Mouse (Mus musculus) neural tube, embryonic 13.5 days (tissue): Measurements from ENCODE around the gene Vps26c. TPM values are rescaled to one million over a fixed set of nuclear protein-coding genes. Genes with fewer than 3 reads are reported as not detected.
"Not testable (repeated sequence)": the region's sequence is repeated elsewhere in the genome, so short reads cannot be mapped to it uniquely, and the experiment has no call there.

Experiments used
- ATAC-seq: fragments of 200-750 bp; cut with Nextera tagmentation; 2 replicates; pipeline ENCODE4 v1.8.0; 2017; ENCODE audit warnings: low read depth, mild to moderate bottlenecking, moderate TSS enrichment, moderate library complexity
- H3K27ac ChIP-seq: fragments of 300-500 bp; sonication (generic); replicated peaks from 2 replicates; pipeline ENCODE4 v1.5.1; 2015; ENCODE audit warnings: moderate library complexity, mild to moderate bottlenecking, inconsistent platforms
- H3K27me3 ChIP-seq: fragments of 300-500 bp; sonication (generic); 2 replicates; pipeline ENCODE4 v1.6.1; 2015; ENCODE audit warnings: mild to moderate bottlenecking, inconsistent platforms
- H3K36me3 ChIP-seq: fragments of 300-500 bp; sonication (generic); 2 replicates; pipeline ENCODE4 v1.6.1; 2015; ENCODE audit warnings: mild to moderate bottlenecking, inconsistent platforms
- H3K4me1 ChIP-seq: fragments of 300-500 bp; sonication (generic); replicated peaks from 2 replicates; pipeline ENCODE4 v1.6.1; 2015; ENCODE audit warnings: inconsistent platforms
- H3K4me2 ChIP-seq: fragments of 300-500 bp; sonication (generic); 2 replicates; pipeline ENCODE4 v1.6.1; 2015; ENCODE audit warnings: inconsistent platforms, mild to moderate bottlenecking, moderate library complexity
- H3K4me3 ChIP-seq: fragments of 300-500 bp; sonication (generic); 2 replicates; pipeline ENCODE4 v1.5.1; 2015; ENCODE audit warnings: mild to moderate bottlenecking, inconsistent platforms
- H3K9ac ChIP-seq: fragments of 300-500 bp; sonication (generic); 2 replicates; pipeline ENCODE4 v1.6.1; 2015; ENCODE audit warnings: moderate library complexity, mild to moderate bottlenecking, inconsistent platforms
- H3K9me3 ChIP-seq: fragments of 300-500 bp; sonication (generic); 2 replicates; pipeline ENCODE4 v1.6.1; 2016; ENCODE audit warnings: inconsistent platforms
- whole genome bisulfite sequencing: fragments of 180-500 bp; shearing (Covaris S2); methylation state at CpG from one replicate; pipeline ENCODE4 v1.1.7; 2015; 5-methylcytosine and 5-hydroxymethylcytosine counted together
- polyA plus RNA-seq: library from polyadenylated mRNA; unstranded; fragments of >200 nt; fragmentation: Nextera tagmentation; extraction: Ambion mirVana; gene quantifications from 2 replicates; pipeline ENCODE4 v1.2.1, GENCODE M21; 2015

Vps26c gene
- polyA plus RNA-seq, 1 experiment from 2014 or later = 74.6 TPM

GRCm38 (mm10) chr16:94517606-94518005 is 9.0 kb downstream of the Vps26c start:
- Histone ChIP-seq H3K9ac (no peak overlapping the region), H3K9me3 (no peaks in the 10 kb centered on the region), H3K4me2 (no peak overlapping the region), H3K4me3 (no peak overlapping the region), H3K4me1 (no peaks in the 10 kb centered on the region; the same call in 1 of the 2 replicates), H3K36me3 (peaks cover 13% of the 10 kb centered on the region; the same call in 1 of the 2 replicates), H3K27me3 (no peaks in the 10 kb centered on the region), H3K27ac (no peak overlapping the region)
- 98% methylated on average over 2 of the region's 2 CpGs for WGBS
- no peak for ATAC-seq

GRCm38 (mm10) chr16:94509983-94510382 is 16.6 kb downstream of the Vps26c start:
- Histone ChIP-seq H3K27ac (no peak overlapping the region), H3K4me3 (no peak overlapping the region), H3K4me2 (no peak overlapping the region), H3K9me3 (no peaks in the 10 kb centered on the region), H3K27me3 (no peaks in the 10 kb centered on the region), H3K36me3 (peaks cover 59% of the 10 kb centered on the region), H3K9ac (no peak overlapping the region), H3K4me1 (no peaks in the 10 kb centered on the region)
- 63% methylated on average over 2 of the region's 2 CpGs for WGBS
- no peak for ATAC-seq

GRCm38 (mm10) chr16:94508769-94509168 is 17.9 kb downstream of the Vps26c start:
- Histone ChIP-seq H3K4me3 (no peak overlapping the region), H3K4me1 (no peaks in the 10 kb centered on the region), H3K9me3 (no peaks in the 10 kb centered on the region), H3K27ac (no peak overlapping the region), H3K9ac (no peak overlapping the region), H3K36me3 (peaks cover 72% of the 10 kb centered on the region), H3K4me2 (no peak overlapping the region), H3K27me3 (no peaks in the 10 kb centered on the region)
- ATAC-seq = no peak
- 90% methylated on average over 8 of the region's 8 CpGs for WGBS

- H3K4me3 ChIP-seq = no peak overlapping the region
- WGBS = 92% methylated on average over 2 of the region's 2 CpGs
- no peaks in the 10 kb centered on the region for H3K9me3 ChIP-seq
- no peaks in the 10 kb centered on the region for H3K27me3 ChIP-seq
- H3K4me1 ChIP-seq = no peaks in the 10 kb centered on the region
- H3K4me2 ChIP-seq = no peak overlapping the region
- no peak overlapping the region for H3K9ac ChIP-seq
- no peak overlapping the region for H3K27ac ChIP-seq
- H3K36me3 ChIP-seq = peaks cover 81% of the 10 kb centered on the region
- ATAC-seq = no peak
Observed at GRCm38 (mm10) chr16:94507071-94507470, 19.6 kb downstream of the Vps26c start.

- Histone ChIP-seq H3K9ac (no peak overlapping the region), H3K9me3 (no peaks in the 10 kb centered on the region), H3K27me3 (no peaks in the 10 kb centered on the region), H3K4me1 (no peaks in the 10 kb centered on the region), H3K4me2 (no peak overlapping the region), H3K36me3 (peaks cover 87% of the 10 kb centered on the region), H3K4me3 (no peak overlapping the region), H3K27ac (no peak overlapping the region)
- WGBS = 90% methylated on average over 5 of the region's 5 CpGs
- no peak for ATAC-seq
Observed at GRCm38 (mm10) chr16:94504192-94504591, 22.4 kb downstream of the Vps26c start.

GRCm38 (mm10) chr16:94497911-94498310 is 28.7 kb downstream of the Vps26c start:
- Histone ChIP-seq H3K4me3 (no peak overlapping the region), H3K27me3 (no peaks in the 10 kb centered on the region), H3K27ac (no peak overlapping the region), H3K36me3 (peaks cover 73% of the 10 kb centered on the region), H3K4me1 (no peaks in the 10 kb centered on the region), H3K4me2 (no peak overlapping the region), H3K9me3 (no peaks in the 10 kb centered on the region), H3K9ac (no peak overlapping the region)
- ATAC-seq = no peak
- WGBS = 81% methylated on average over 5 of the region's 5 CpGs

GRCm38 (mm10) chr16:94497176-94497575 is 29.5 kb downstream of the Vps26c start:
- ATAC-seq, H3K9me3 ChIP-seq, H3K4me3 ChIP-seq, H3K27me3 ChIP-seq, H3K9ac ChIP-seq, H3K4me1 ChIP-seq, H3K4me2 ChIP-seq, H3K27ac ChIP-seq: not testable (repeated sequence)
- WGBS = 94% methylated on average over 7 of the region's 7 CpGs
- H3K36me3 ChIP-seq = peaks cover 65% of the 10 kb centered on the region

GRCm38 (mm10) chr16:94489326-94489725 is 37.3 kb downstream of the Vps26c start:
- 0 out of 2 replicates have a peak, but pooled peaks cover 2% of the 10 kb centered on the region for H3K9me3 ChIP-seq
- 96% methylated on average over 5 of the region's 5 CpGs for WGBS

GRCm38 (mm10) chr16:94487341-94487740 is 39.3 kb downstream of the Vps26c start:
- Histone ChIP-seq H3K4me1 (no peaks in the 10 kb centered on the region), H3K27me3 (no peaks in the 10 kb centered on the region), H3K4me2 (no peak overlapping the region), H3K4me3 (no peak overlapping the region), H3K36me3 (no peaks in the 10 kb centered on the region), H3K9ac (no peak overlapping the region), H3K9me3 (0 out of 2 replicates have a peak, but pooled peaks cover 2% of the 10 kb centered on the region), H3K27ac (no peak overlapping the region)
- 89% methylated on average over 5 of the region's 5 CpGs for WGBS
- no peak for ATAC-seq

More at GRCm38 (mm10) chr16:94489326-94489725, 37.3 kb downstream of the Vps26c start:
- no peak for ATAC-seq
- Histone ChIP-seq H3K4me2 (no peak overlapping the region), H3K4me3 (no peak overlapping the region), H3K9ac (no peak overlapping the region), H3K27ac (no peak overlapping the region), H3K4me1 (no peaks in the 10 kb centered on the region), H3K36me3 (no peaks in the 10 kb centered on the region), H3K27me3 (no peaks in the 10 kb centered on the region)

GRCm38 (mm10) chr16:94484752-94485535 is 41.7 kb downstream of the Vps26c start:
- WGBS = 80% methylated on average over 11 of the region's 11 CpGs
- no peak overlapping the region for H3K27ac ChIP-seq
- H3K27me3 ChIP-seq = no peaks in the 10 kb centered on the region
- H3K36me3 ChIP-seq = no peaks in the 10 kb centered on the region
- no peak overlapping the region for H3K4me2 ChIP-seq
- 0 out of 2 replicates have a peak, but pooled peaks cover 2% of the 10 kb centered on the region for H3K9me3 ChIP-seq
- H3K4me3 ChIP-seq = no peak overlapping the region
- H3K4me1 ChIP-seq = no peaks in the 10 kb centered on the region
- no peak overlapping the region for H3K9ac ChIP-seq
- no peak for ATAC-seq

- Histone ChIP-seq H3K36me3 (peaks cover 41% of the 10 kb centered on the region), H3K27me3 (no peaks in the 10 kb centered on the region), H3K9me3 (no peaks in the 10 kb centered on the region), H3K4me1 (peaks cover 21% of the 10 kb centered on the region), H3K27ac (peak overlapping the region; percentile 85), H3K9ac (no peak overlapping the region), H3K4me3 (no peak overlapping the region), H3K4me2 (no peak overlapping the region)
- peak; percentile 77 for ATAC-seq
- 70% methylated on average over 11 of the region's 11 CpGs for WGBS
Observed at GRCm38 (mm10) chr16:94473086-94473822, 53.4 kb downstream of the Vps26c start.

GRCm38 (mm10) chr16:94472515-94472951 is 54.1 kb downstream of the Vps26c start:
- Histone ChIP-seq H3K4me1 (peaks cover 21% of the 10 kb centered on the region), H3K36me3 (peaks cover 45% of the 10 kb centered on the region), H3K9me3 (no peaks in the 10 kb centered on the region), H3K27ac (peak overlapping the region; percentile 85), H3K9ac (no peak overlapping the region), H3K4me2 (no peak overlapping the region), H3K27me3 (no peaks in the 10 kb centered on the region), H3K4me3 (no peak overlapping the region)
- ATAC-seq = peak; percentile 84
- WGBS = 27% methylated on average over 8 of the region's 8 CpGs
